Mouse (Mus musculus): ENCODE measurements at regions not wholly inside any gene's neighbourhood (a gene's known extent, or its start where the extent isn't known, plus 50 kb on each side); places are given as distances from the start of the nearest gene placed in this dataset.

- Histone ChIP-seq H3K27ac (peak overlapping the region; percentile 3; the same call in 1 of the 2 replicates), H3K4me3 (no peak overlapping the region)
- DNase-seq (ENCODE audit: extremely low spot score in 1 of 2, low spot score in 2 of 2) = no peak
- intact Hi-C loops (cut with DNase I) = no loop called here
- no peak for TF ChIP-seq CTCF (IDR thresholded peaks at IDR 0.05)
Observed at GRCm38 (mm10) chr13:97500155-97500554, 259.2 kb downstream of the Enc1 start.

- DNase-seq (ENCODE audit: extremely low spot score in 1 of 2, low spot score in 2 of 2) = no peak
- TF ChIP-seq CTCF (IDR thresholded peaks at IDR 0.05) = no peak
- H3K27ac ChIP-seq = peak overlapping the region; percentile 36
- H3K4me3 ChIP-seq = no peak overlapping the region
- intact Hi-C loops (cut with DNase I) = no loop called here
Observed at GRCm38 (mm10) chr13:97498981-97499380, 258.1 kb downstream of the Enc1 start.

DNA sequence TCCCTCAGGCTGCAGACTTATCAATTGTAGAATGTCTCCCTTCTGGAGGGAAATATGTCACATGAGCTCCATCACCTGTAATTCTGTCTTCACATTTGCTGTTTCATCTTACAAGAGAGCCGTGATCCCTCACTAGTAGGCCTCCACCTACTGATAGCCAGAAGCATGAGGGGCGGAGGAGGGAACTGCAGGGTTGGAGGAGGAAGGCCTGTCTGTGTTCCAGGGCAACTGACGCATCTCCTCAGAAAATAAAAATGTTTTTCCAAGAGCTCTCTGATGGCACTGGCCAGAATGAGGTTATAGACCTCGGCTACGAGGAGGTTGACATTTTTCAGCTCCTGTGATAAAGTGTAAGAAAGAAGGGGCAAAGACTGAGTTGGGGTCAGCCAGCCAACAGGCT is 257.0 kb downstream of the Enc1 start:
- no peak for DNase-seq (ENCODE audit: extremely low spot score in 1 of 2, low spot score in 2 of 2)
- intact Hi-C loops (cut with DNase I) = no loop called here
- H3K4me3 ChIP-seq = no peak overlapping the region
- H3K27ac ChIP-seq = peak overlapping the region; percentile 44; the same call in 1 of the 2 replicates
- no peak for TF ChIP-seq CTCF (IDR thresholded peaks at IDR 0.05)

- Histone ChIP-seq H3K27ac (no peak overlapping the region), H3K4me3 (no peak overlapping the region)
- intact Hi-C loops (cut with DNase I) = loop anchor here (5.0 kb wide), 1 partner anchor 138 kb away; no protein-coding TSS in a partner anchor
- no peak for TF ChIP-seq CTCF (IDR thresholded peaks at IDR 0.05)
- no peak for DNase-seq (ENCODE audit: extremely low spot score in 1 of 2, low spot score in 2 of 2)
Observed at GRCm38 (mm10) chr13:97494770-97495169, 253.9 kb downstream of the Enc1 start.

- no peak overlapping the region for H3K4me3 ChIP-seq
- no peak for DNase-seq (ENCODE audit: extremely low spot score in 1 of 2, low spot score in 2 of 2)
- intact Hi-C loops (cut with DNase I) = loop anchor here (2.0 to 5.0 kb wide), 3 partner anchors 43 to 138 kb away; no protein-coding TSS in a partner anchor
- no peak for TF ChIP-seq CTCF (IDR thresholded peaks at IDR 0.05)
- peak overlapping the region; percentile 64 for H3K27ac ChIP-seq
Observed at GRCm38 (mm10) chr13:97493836-97494235, 252.9 kb downstream of the Enc1 start.

GRCm38 (mm10) chr13:97492958-97493735 is 252.2 kb downstream of the Enc1 start:
- TF ChIP-seq CTCF (IDR thresholded peaks at IDR 0.05) = no peak
- no peak for DNase-seq (ENCODE audit: extremely low spot score in 1 of 2, low spot score in 2 of 2)
- no peak overlapping the region for H3K4me3 ChIP-seq
- intact Hi-C loops (cut with DNase I) = loop anchor here (1.0 to 5.0 kb wide), 4 partner anchors 42 to 139 kb away; no protein-coding TSS in a partner anchor
- peak overlapping the region; percentile 80 for H3K27ac ChIP-seq

DNA sequence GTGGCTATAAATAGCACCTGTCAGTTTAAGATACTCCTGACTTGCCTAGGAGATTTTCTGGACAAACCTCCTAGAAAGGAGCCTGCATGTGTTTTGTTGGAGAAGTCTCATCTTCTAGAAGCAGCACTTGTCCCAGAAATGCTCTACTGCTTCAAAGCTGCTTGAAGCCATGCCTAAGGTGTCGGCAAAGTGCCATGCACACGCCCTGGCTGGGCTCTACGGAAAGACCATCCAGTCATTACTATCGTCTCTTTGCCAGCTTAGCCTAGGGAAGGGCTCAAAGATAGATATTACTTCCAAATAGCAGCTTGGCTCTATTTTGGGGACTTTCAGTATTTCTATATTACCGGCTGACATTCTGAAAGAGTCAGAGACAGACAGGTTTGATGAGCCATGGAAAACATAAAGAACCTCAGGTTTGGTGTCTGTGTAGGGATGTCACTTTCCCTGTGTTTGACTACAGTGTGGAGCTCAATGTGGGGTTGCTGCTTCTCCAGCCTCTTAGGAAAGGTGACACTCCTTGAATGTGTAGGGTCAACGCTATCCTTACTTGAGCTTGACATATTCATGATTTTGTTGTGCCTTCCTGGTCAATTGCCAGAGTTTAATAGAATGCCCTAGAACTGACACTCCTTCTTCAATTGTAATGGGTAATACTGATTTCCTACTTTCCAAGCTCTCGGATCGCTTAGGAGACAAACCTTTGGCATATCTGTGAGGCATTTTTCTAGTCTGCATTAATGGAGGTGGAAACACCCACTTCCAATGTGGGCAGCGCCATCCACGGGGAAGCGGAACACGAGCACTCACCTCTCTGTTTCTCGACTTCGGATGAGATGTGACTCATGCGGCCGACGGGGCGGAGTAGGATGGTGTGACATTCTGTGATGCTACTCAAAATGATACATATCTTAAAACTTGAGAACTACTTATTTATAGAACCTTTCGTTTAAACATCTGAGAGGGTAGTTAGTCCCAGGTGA is 251.3 kb downstream of the Enc1 start:
- no peak for TF ChIP-seq CTCF (IDR thresholded peaks at IDR 0.05)
- H3K27ac ChIP-seq = peak overlapping the region; percentile 80
- intact Hi-C loops (cut with DNase I) = loop anchor here (1.0 to 5.0 kb wide), 4 partner anchors 41 to 140 kb away; no protein-coding TSS in a partner anchor
- no peak overlapping the region for H3K4me3 ChIP-seq
- peak; percentile 74 to 75 for DNase-seq (ENCODE audit: extremely low spot score in 1 of 2, low spot score in 2 of 2)

DNA sequence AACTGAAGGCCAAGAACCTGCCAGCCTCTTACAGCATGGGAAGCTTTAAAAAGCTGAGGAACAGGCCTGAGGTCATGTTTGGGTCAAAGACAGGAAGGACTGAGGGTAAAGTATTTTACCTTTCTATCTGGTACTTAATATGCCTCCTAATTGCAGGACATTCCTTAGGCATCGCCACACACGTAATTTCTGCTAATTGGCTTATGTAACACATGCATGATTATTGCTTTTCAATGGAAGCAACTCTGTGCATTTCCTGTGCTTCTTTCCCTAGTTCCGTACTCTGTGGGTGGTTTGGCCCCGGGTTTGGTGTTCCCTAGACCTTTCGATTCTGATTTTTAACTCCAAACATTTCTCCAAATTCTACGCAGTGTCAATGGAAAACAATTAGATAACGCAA is 249.2 kb downstream of the Enc1 start:
- no peak for TF ChIP-seq CTCF (IDR thresholded peaks at IDR 0.05)
- H3K27ac ChIP-seq = no peak overlapping the region
- no peak for DNase-seq (ENCODE audit: extremely low spot score in 1 of 2, low spot score in 2 of 2)
- H3K4me3 ChIP-seq = no peak overlapping the region
- intact Hi-C loops (cut with DNase I) = loop anchor here (5.0 kb wide), 1 partner anchor 142 kb away; no protein-coding TSS in a partner anchor

- no peak overlapping the region for H3K27ac ChIP-seq
- intact Hi-C loops (cut with DNase I) = loop anchor here (5.0 kb wide), 1 partner anchor 143 kb away; no protein-coding TSS in a partner anchor
- no peak for DNase-seq (ENCODE audit: extremely low spot score in 1 of 2, low spot score in 2 of 2)
- H3K4me3 ChIP-seq = no peak overlapping the region
- TF ChIP-seq CTCF (IDR thresholded peaks at IDR 0.05) = no peak
Observed at GRCm38 (mm10) chr13:97489721-97490120, 248.8 kb downstream of the Enc1 start.

- DNase-seq (ENCODE audit: extremely low spot score in 1 of 2, low spot score in 2 of 2) = no peak
- TF ChIP-seq CTCF (IDR thresholded peaks at IDR 0.05) = no peak
- Histone ChIP-seq H3K27ac (peak overlapping the region; percentile 15; the same call in 1 of the 2 replicates), H3K4me3 (no peak overlapping the region)
- intact Hi-C loops (cut with DNase I) = no loop called here
Observed at GRCm38 (mm10) chr13:97489029-97489428, 248.1 kb downstream of the Enc1 start.

GRCm38 (mm10) chr13:97488518-97488917 is 247.6 kb downstream of the Enc1 start:
- H3K27ac ChIP-seq = no peak overlapping the region
- no peak for DNase-seq (ENCODE audit: extremely low spot score in 1 of 2, low spot score in 2 of 2)
- TF ChIP-seq CTCF (IDR thresholded peaks at IDR 0.05) = no peak
- H3K4me3 ChIP-seq = no peak overlapping the region
- intact Hi-C loops (cut with DNase I) = no loop called here

All from left cerebral cortex, adult 2 months (tissue).